In genomic region chr8:107150404-107151157, GRCm38 (mm10) we compare ENCODE assay signal across 7 mouse cellular contexts. TPM values are rescaled to one million over a fixed set of nuclear protein-coding genes. Genes with fewer than 3 reads are reported as not detected.
DNase-seq lines count a peak whose midpoint lies in the region; ATAC-seq and TF ChIP-seq lines count a peak whose summit lies in the region.

Gene Cyb5b (plus strand): TSS chr8:107150640.

- H3K27me3 ChIP-seq in embryonic facial prominence, embryonic 12.5 days, result no peaks in the 10 kb centered on the region
- H3K27me3 ChIP-seq in kidney, adult 2 months (replicated peaks; ENCODE audit: control insufficient read depth, insufficient read depth, low read length), result no peaks in the 10 kb centered on the region
- H3K27me3 ChIP-seq in limb, embryonic 12.5 days, result no peaks in the 10 kb centered on the region
- H3K27me3 ChIP-seq in midbrain, embryonic 15.5 days (replicated peaks), result no peaks in the 10 kb centered on the region
- no peaks in the 10 kb centered on the region for H3K27me3 ChIP-seq in spleen, adult 2 months (ENCODE audit: control insufficient read depth, insufficient read depth, low read length)

- under 1% methylated on average over 65 of the region's 65 CpGs for WGBS in embryonic facial prominence, embryonic 12.5 days
- WGBS in kidney, adult 2 months, result under 1% methylated on average over 65 of the region's 65 CpGs
- 1% methylated on average over 65 of the region's 65 CpGs for WGBS in limb, embryonic 12.5 days
- WGBS in midbrain, embryonic 15.5 days, result 1% methylated on average over 64 of the region's 65 CpGs
- 1% methylated on average over 65 of the region's 65 CpGs for WGBS in spleen, adult 2 months

- peak; percentile 95 for DNase-seq in adrenal gland, postnatal 25 days
- peak; percentile 97 for DNase-seq in heart, adult 18-20 months
- peak; percentile 99 for DNase-seq in kidney, adult 2 months
- peak; percentile 79 to 95 for DNase-seq in spleen, adult 2 months (ENCODE audit: low read depth in 1 of 2, low spot score in 2 of 2)

- TF ChIP-seq CTCF in kidney, adult 2 months (conservative IDR thresholded peaks at IDR 0.05; ENCODE audit: insufficient read depth, insufficient read length, low read depth, low read length), result no peak
- TF ChIP-seq CTCF in spleen, adult 2 months (IDR thresholded peaks at IDR 0.05; ENCODE audit: extremely low read depth, insufficient read depth, insufficient read length, insufficient replicate concordance), result no peak

- peaks cover 27% of the 10 kb centered on the region for H3K36me3 ChIP-seq in embryonic facial prominence, embryonic 12.5 days
- peaks cover under 1% of the 10 kb centered on the region; the same call in 1 of the 2 replicates for H3K36me3 ChIP-seq in kidney, adult 2 months (ENCODE audit: control insufficient read depth, insufficient read depth, low read length)
- H3K36me3 ChIP-seq in limb, embryonic 12.5 days, result peaks cover 29% of the 10 kb centered on the region
- peaks cover 10% of the 10 kb centered on the region; the same call in 1 of the 2 replicates for H3K36me3 ChIP-seq in midbrain, embryonic 15.5 days (replicated peaks)
- H3K36me3 ChIP-seq in spleen, adult 2 months (ENCODE audit: control insufficient read depth, insufficient read depth, low read length), result 0 out of 2 replicates have a peak, but pooled peaks cover under 1% of the 10 kb centered on the region

- TF ChIP-seq POLR2A in kidney, adult 2 months (IDR thresholded peaks at IDR 0.05; ENCODE audit: low read depth, low read length), result peak; percentile 79
- no peak; the same call in none of the 2 replicates for TF ChIP-seq POLR2A in spleen, adult 2 months (IDR thresholded peaks at IDR 0.05; ENCODE audit: low read depth, low read length)

- peak within 1 kb of the TSS; percentile 41; the same call in 1 of the 2 replicates for H3K27ac ChIP-seq in embryonic facial prominence, embryonic 12.5 days
- peak within 1 kb of the TSS; percentile 88 for H3K27ac ChIP-seq in kidney, adult 2 months (ENCODE audit: insufficient read depth, low read depth, low read length)
- H3K27ac ChIP-seq in limb, embryonic 12.5 days, result peak within 1 kb of the TSS; percentile 9; the same call in 1 of the 2 replicates
- peak within 1 kb of the TSS; percentile 88 for H3K27ac ChIP-seq in midbrain, embryonic 15.5 days
- H3K27ac ChIP-seq in spleen, adult 2 months (ENCODE audit: insufficient read depth, low read length), result peak within 1 kb of the TSS; percentile 80

- H3K9me3 ChIP-seq in embryonic facial prominence, embryonic 12.5 days, result no peaks in the 10 kb centered on the region
- no peaks in the 10 kb centered on the region for H3K9me3 ChIP-seq in limb, embryonic 12.5 days
- H3K9me3 ChIP-seq in midbrain, embryonic 15.5 days, result no peaks in the 10 kb centered on the region

- peak within 1 kb of the TSS; percentile 80 for H3K9ac ChIP-seq in embryonic facial prominence, embryonic 12.5 days
- peak within 1 kb of the TSS; percentile 81 for H3K9ac ChIP-seq in limb, embryonic 12.5 days (replicated peaks)
- peak within 1 kb of the TSS; percentile 94 for H3K9ac ChIP-seq in midbrain, embryonic 15.5 days

- ATAC-seq in embryonic facial prominence, embryonic 12.5 days (ENCODE audit: insufficient number of reproducible peaks, insufficient read depth, low FRiP score, low TSS enrichment), result peak; percentile 82
- ATAC-seq in limb, embryonic 12.5 days (ENCODE audit: insufficient number of reproducible peaks, insufficient read depth, low FRiP score, low TSS enrichment, low read depth), result peak; percentile 90
- peak; percentile 98 for ATAC-seq in midbrain, embryonic 15.5 days (replicated peaks)

- peak within 1 kb of the TSS; percentile 77 for H3K4me2 ChIP-seq in embryonic facial prominence, embryonic 12.5 days (replicated peaks)
- H3K4me2 ChIP-seq in limb, embryonic 12.5 days, result peak within 1 kb of the TSS; percentile 69
- H3K4me2 ChIP-seq in midbrain, embryonic 15.5 days, result peak within 1 kb of the TSS; percentile 80

- peaks cover 10% of the 10 kb centered on the region; the same call in 1 of the 2 replicates for H3K4me1 ChIP-seq in embryonic facial prominence, embryonic 12.5 days
- H3K4me1 ChIP-seq in kidney, adult 2 months (ENCODE audit: control insufficient read depth, insufficient read depth, low read length), result peaks cover 23% of the 10 kb centered on the region
- H3K4me1 ChIP-seq in limb, embryonic 12.5 days (replicated peaks), result peaks cover 11% of the 10 kb centered on the region
- H3K4me1 ChIP-seq in midbrain, embryonic 15.5 days, result peaks cover 12% of the 10 kb centered on the region
- peaks cover 6% of the 10 kb centered on the region; the same call in 1 of the 2 replicates for H3K4me1 ChIP-seq in spleen, adult 2 months (ENCODE audit: control insufficient read depth, insufficient read depth, insufficient read length)

- H3K4me3 ChIP-seq in embryonic facial prominence, embryonic 12.5 days, result peak within 1 kb of the TSS; percentile 84
- peak within 1 kb of the TSS; percentile 70 for H3K4me3 ChIP-seq in kidney, adult 2 months (ENCODE audit: insufficient read depth, low read depth, low read length)
- peak within 1 kb of the TSS; percentile 85 for H3K4me3 ChIP-seq in limb, embryonic 12.5 days (replicated peaks)
- peak within 1 kb of the TSS; percentile 92 for H3K4me3 ChIP-seq in midbrain, embryonic 15.5 days
- peak within 1 kb of the TSS; percentile 94 for H3K4me3 ChIP-seq in spleen, adult 2 months (ENCODE audit: extremely low read depth, insufficient read depth, insufficient read length)

RNA-seq across cellular contexts. Expression of gene Cyb5b, which starts in this region (rescaled TPM):
- 570 and 647 TPM in 2 replicates for total RNA-seq in adrenal gland, postnatal 25 days (2021)
- 96.4 and 106 TPM in 2 replicates for polyA plus RNA-seq in embryonic facial prominence, embryonic 12.5 days (2016; fragmentation: Nextera tagmentation; extraction: Ambion mirVana)
- 10 to 100 TPM; 38.5 to 41.7 TPM for total RNA-seq in heart, adult 18-20 months (2021)
- 186 and 203 TPM in 2 replicates for polyA plus RNA-seq in kidney, adult 2 months (2012; rRNA removed)
- 96.6 and 101 TPM in 2 replicates for polyA plus RNA-seq in limb, embryonic 12.5 days (2016; fragmentation: Nextera tagmentation; extraction: Ambion mirVana)
- polyA plus RNA-seq in midbrain, embryonic 15.5 days (2015; fragmentation: Nextera tagmentation; extraction: Ambion mirVana), result 109 and 116 TPM in 2 replicates
- polyA plus RNA-seq in spleen, adult 2 months (2012; rRNA removed), result 24.1 and 26.3 TPM in 2 replicates

Comparison
In these comparisons a context has a peak if more than half of its experiments do, and no peak if none do; other contexts are left out.
1. Peak in every context shown above with its lines: DNase-seq, ATAC-seq, H3K4me3 ChIP-seq and H3K27ac ChIP-seq.
2. RNA of gene Cyb5b (total RNA-seq): 570 to 647 TPM in adrenal gland, postnatal 25 days; 38.5 to 41.7 TPM in heart, adult 18-20 months; every median in the first group is over 10 times any median in the second.
3. H3K27ac ChIP-seq: peak in every context shown above with its lines; median percentile 88 in kidney, adult 2 months; 88 in midbrain, embryonic 15.5 days; 80 in spleen, adult 2 months; 41 in embryonic facial prominence, embryonic 12.5 days; 9 in limb, embryonic 12.5 days.